Mouse (Mus musculus): ENCODE results near the gene Bag5. TPM values are rescaled to one million over a fixed set of nuclear protein-coding genes. Genes with fewer than 3 reads are reported as not detected.

The Bag5 gene
- polyA plus RNA-seq, 1 experiment from 2014 or later, result 16.7 TPM

- DNase-seq, result no peak
- Histone ChIP-seq H3K4me1 (ENCODE audit: insufficient read depth) (peaks cover 21% of the 10 kb centered on the region), H3K27ac (ENCODE audit: low read depth) (no peak overlapping the region), H3K4me3 (ENCODE audit: low read depth, low read length) (no peak overlapping the region), H3K27me3 (ENCODE audit: insufficient read depth, low read length) (no peaks in the 10 kb centered on the region), H3K9me3 (ENCODE audit: low read length) (no peaks in the 10 kb centered on the region), H3K9ac (replicated peaks) (no peak overlapping the region), H3K4me2 (ENCODE audit: low read depth, low read length) (no peak overlapping the region), H3K36me3 (replicated peaks; ENCODE audit: insufficient read depth, low read length) (no peaks in the 10 kb centered on the region)
- 84% methylated on average over 5 of the region's 5 CpGs for WGBS (ENCODE audit: insufficient replicate concordance)
- ATAC-seq, result no peak
- no peak for TF ChIP-seq EP300 (IDR thresholded peaks at IDR 0.05; ENCODE audit: low read depth)
- TF ChIP-seq CTCF (IDR thresholded peaks at IDR 0.05; ENCODE audit: low read depth), result no peak
Observed at GRCm38 (mm10) chr12:111692899-111693298, 20.2 kb downstream of the Bag5 start.

GRCm38 (mm10) chr12:111691346-111691872 lies 21.6 kb downstream of the Bag5 start:
- DNase-seq, result no peak
- Histone ChIP-seq H3K27ac (ENCODE audit: low read depth) (peak overlapping the region; percentile 29; the same call in 1 of the 2 replicates), H3K4me3 (ENCODE audit: low read depth, low read length) (no peak overlapping the region), H3K9ac (replicated peaks) (no peak overlapping the region), H3K36me3 (replicated peaks; ENCODE audit: insufficient read depth, low read length) (no peaks in the 10 kb centered on the region), H3K4me1 (ENCODE audit: insufficient read depth) (peaks cover 29% of the 10 kb centered on the region), H3K4me2 (ENCODE audit: low read depth, low read length) (no peak overlapping the region), H3K9me3 (ENCODE audit: low read length) (no peaks in the 10 kb centered on the region), H3K27me3 (ENCODE audit: insufficient read depth, low read length) (no peaks in the 10 kb centered on the region)
- TF ChIP-seq CTCF (IDR thresholded peaks at IDR 0.05; ENCODE audit: low read depth), result no peak
- no peak for TF ChIP-seq EP300 (IDR thresholded peaks at IDR 0.05; ENCODE audit: low read depth)
- 23% methylated on average over 5 of the region's 5 CpGs for WGBS (ENCODE audit: insufficient replicate concordance)
- ATAC-seq, result peak; percentile 12; the same call in 1 of the 2 replicates

GRCm38 (mm10) chr12:111689426-111689825 lies 23.6 kb downstream of the Bag5 start:
- Histone ChIP-seq H3K4me2 (ENCODE audit: low read depth, low read length) (no peak overlapping the region), H3K27me3 (ENCODE audit: insufficient read depth, low read length) (no peaks in the 10 kb centered on the region), H3K9ac (replicated peaks) (no peak overlapping the region), H3K4me1 (ENCODE audit: insufficient read depth) (peaks cover 27% of the 10 kb centered on the region), H3K36me3 (replicated peaks; ENCODE audit: insufficient read depth, low read length) (no peaks in the 10 kb centered on the region), H3K9me3 (ENCODE audit: low read length) (no peaks in the 10 kb centered on the region), H3K27ac (ENCODE audit: low read depth) (no peak overlapping the region), H3K4me3 (ENCODE audit: low read depth, low read length) (no peak overlapping the region)
- DNase-seq (peak; percentile 62), ATAC-seq (peak; percentile 69)
- WGBS (ENCODE audit: insufficient replicate concordance), result 65% methylated on average over 11 of the region's 11 CpGs
- no peak for TF ChIP-seq EP300 (IDR thresholded peaks at IDR 0.05; ENCODE audit: low read depth)
- TF ChIP-seq CTCF (IDR thresholded peaks at IDR 0.05; ENCODE audit: low read depth), result no peak

- TF ChIP-seq CTCF (IDR thresholded peaks at IDR 0.05; ENCODE audit: low read depth), result no peak
- no peak for TF ChIP-seq EP300 (IDR thresholded peaks at IDR 0.05; ENCODE audit: low read depth)
- H3K36me3 ChIP-seq (replicated peaks; ENCODE audit: insufficient read depth, low read length), result no peaks in the 10 kb centered on the region
- H3K27ac ChIP-seq (ENCODE audit: low read depth), result no peak overlapping the region
- H3K27me3 ChIP-seq (ENCODE audit: insufficient read depth, low read length), result no peaks in the 10 kb centered on the region
- H3K4me1 ChIP-seq (ENCODE audit: insufficient read depth), result peaks cover 14% of the 10 kb centered on the region
- ATAC-seq (no peak), DNase-seq (no peak)
- no peak overlapping the region for H3K4me2 ChIP-seq (ENCODE audit: low read depth, low read length)
- no peak overlapping the region for H3K9ac ChIP-seq (replicated peaks)
- no peaks in the 10 kb centered on the region for H3K9me3 ChIP-seq (ENCODE audit: low read length)
- H3K4me3 ChIP-seq (ENCODE audit: low read depth, low read length), result no peak overlapping the region
- WGBS (ENCODE audit: insufficient replicate concordance), result 26% methylated on average over 2 of the region's 2 CpGs
Observed at GRCm38 (mm10) chr12:111688069-111688428, 25.0 kb downstream of the Bag5 start.

GRCm38 (mm10) chr12:111687350-111688068 lies 25.5 kb downstream of the Bag5 start:
- Histone ChIP-seq H3K4me3 (ENCODE audit: low read depth, low read length) (no peak overlapping the region), H3K36me3 (replicated peaks; ENCODE audit: insufficient read depth, low read length) (no peaks in the 10 kb centered on the region), H3K27ac (ENCODE audit: low read depth) (no peak overlapping the region), H3K27me3 (ENCODE audit: insufficient read depth, low read length) (no peaks in the 10 kb centered on the region), H3K9me3 (ENCODE audit: low read length) (no peaks in the 10 kb centered on the region), H3K4me1 (ENCODE audit: insufficient read depth) (peaks cover 11% of the 10 kb centered on the region; the same call in 1 of the 2 replicates), H3K4me2 (ENCODE audit: low read depth, low read length) (no peak overlapping the region), H3K9ac (replicated peaks) (no peak overlapping the region)
- DNase-seq, result peak; percentile 66
- WGBS (ENCODE audit: insufficient replicate concordance), result 33% methylated on average over 14 of the region's 14 CpGs
- peak; percentile 68 for ATAC-seq
- TF ChIP-seq CTCF (IDR thresholded peaks at IDR 0.05; ENCODE audit: low read depth), result no peak
- TF ChIP-seq EP300 (IDR thresholded peaks at IDR 0.05; ENCODE audit: low read depth), result no peak

- Histone ChIP-seq H3K9ac (replicated peaks) (no peak overlapping the region), H3K4me2 (ENCODE audit: low read depth, low read length) (no peak overlapping the region), H3K9me3 (ENCODE audit: low read length) (no peaks in the 10 kb centered on the region), H3K27me3 (ENCODE audit: insufficient read depth, low read length) (no peaks in the 10 kb centered on the region), H3K36me3 (replicated peaks; ENCODE audit: insufficient read depth, low read length) (0 out of 2 replicates have a peak, but pooled peaks cover 3% of the 10 kb centered on the region), H3K4me3 (ENCODE audit: low read depth, low read length) (no peak overlapping the region), H3K4me1 (ENCODE audit: insufficient read depth) (peaks cover 11% of the 10 kb centered on the region; the same call in 1 of the 2 replicates), H3K27ac (ENCODE audit: low read depth) (no peak overlapping the region)
- TF ChIP-seq CTCF (IDR thresholded peaks at IDR 0.05; ENCODE audit: low read depth) (no peak), EP300 (IDR thresholded peaks at IDR 0.05; ENCODE audit: low read depth) (no peak)
- 64% methylated on average over 4 of the region's 4 CpGs for WGBS (ENCODE audit: insufficient replicate concordance)
- ATAC-seq, result no peak
- DNase-seq, result no peak
Observed at GRCm38 (mm10) chr12:111686390-111686789, 26.7 kb downstream of the Bag5 start.

Data from liver, postnatal 0 days (tissue).